8 mouse cellular contexts compared by ENCODE assay signal in genomic region chr19:36347831-36348160, GRCm38 (mm10). TPM values are rescaled to one million over a fixed set of nuclear protein-coding genes. Genes with fewer than 3 reads are reported as not detected.
DNase-seq lines count a peak whose midpoint lies in the region; ATAC-seq and TF ChIP-seq lines count a peak whose summit lies in the region.

No protein-coding gene starts in this region.

- H3K27me3 ChIP-seq in heart, embryonic 14.5 days (ENCODE audit: control insufficient read depth, insufficient read depth, low read length), result peaks cover 7% of the 10 kb centered on the region; the same call in 1 of the 2 replicates
- no peaks in the 10 kb centered on the region; the same call in 1 of the 2 replicates for H3K27me3 ChIP-seq in heart, postnatal 0 days (ENCODE audit: control insufficient read depth, insufficient read depth, low read length)
- peaks cover 37% of the 10 kb centered on the region for H3K27me3 ChIP-seq in liver, postnatal 0 days (ENCODE audit: insufficient read depth, low read length)

- DNase-seq in heart, adult 9 months (ENCODE audit: low spot score in 2 of 2), result no peak
- peak; percentile 16 for DNase-seq in adipocyte (ENCODE audit: low spot score)
- DNase-seq in heart, postnatal 0 days (ENCODE audit: low spot score), result no peak
- no peak for DNase-seq in liver, postnatal 0 days
- DNase-seq in thymus, adult 18-20 months, result no peak
- DNase-seq in gastrocnemius, adult 8-10 months (ENCODE audit: low spot score in 2 of 2), result no peak

- H3K4me1 ChIP-seq in heart, embryonic 14.5 days (ENCODE audit: control insufficient read depth in 2 of 2, insufficient read depth in 2 of 2, low read length in 2 of 2), result peaks cover 3 to 11% of the 10 kb centered on the region in 2 experiments
- H3K4me1 ChIP-seq in heart, postnatal 0 days (ENCODE audit: control insufficient read depth, insufficient read depth), result no peaks in the 10 kb centered on the region
- peaks cover 5% of the 10 kb centered on the region; the same call in 1 of the 2 replicates for H3K4me1 ChIP-seq in liver, postnatal 0 days (ENCODE audit: insufficient read depth)

- H3K9ac ChIP-seq in heart, embryonic 14.5 days (ENCODE audit: low read length), result peak overlapping the region; percentile 89
- peak overlapping the region; percentile 85 for H3K9ac ChIP-seq in heart, postnatal 0 days (replicated peaks; ENCODE audit: low read depth, low read length)
- peak overlapping the region; percentile 65 for H3K9ac ChIP-seq in liver, postnatal 0 days (replicated peaks)

- no peak for TF ChIP-seq CTCF in heart, postnatal 0 days (IDR thresholded peaks at IDR 0.05; ENCODE audit: low read depth)
- TF ChIP-seq CTCF in liver, postnatal 0 days (IDR thresholded peaks at IDR 0.05; ENCODE audit: low read depth), result no peak

- peak overlapping the region; percentile 67 to 82; a peak in 3 of 4 replicates for H3K27ac ChIP-seq in heart, embryonic 14.5 days (replicated peaks in 1 of 2; ENCODE audit: control insufficient read depth in 1 of 2, insufficient read depth in 1 of 2, low read depth in 2 of 2, low read length in 2 of 2)
- H3K27ac ChIP-seq in heart, postnatal 0 days (ENCODE audit: low read depth), result peak overlapping the region; percentile 94
- no peak overlapping the region for H3K27ac ChIP-seq in liver, postnatal 0 days (ENCODE audit: low read depth)

- no peak for ATAC-seq in heart, embryonic 14.5 days (ENCODE audit: insufficient number of reproducible peaks, insufficient read depth, low FRiP score, low read depth)
- ATAC-seq in heart, postnatal 0 days (ENCODE audit: insufficient read depth, low read depth), result 0 out of 2 replicates have a peak, but pooled peaks have one; percentile 3
- ATAC-seq in liver, postnatal 0 days, result no peak
- no peak for ATAC-seq in activated CD4-positive, CD25-positive, alpha-beta regulatory T cell, adult 4 months

- no peaks in the 10 kb centered on the region for H3K36me3 ChIP-seq in heart, embryonic 14.5 days (ENCODE audit: control insufficient read depth, insufficient read depth, low read length)
- H3K36me3 ChIP-seq in heart, postnatal 0 days (replicated peaks; ENCODE audit: control insufficient read depth, insufficient read depth, low read length), result no peaks in the 10 kb centered on the region
- H3K36me3 ChIP-seq in liver, postnatal 0 days (replicated peaks; ENCODE audit: insufficient read depth, low read length), result no peaks in the 10 kb centered on the region

- H3K4me3 ChIP-seq in heart, embryonic 14.5 days (ENCODE audit: control insufficient read depth in 1 of 2, insufficient read depth in 1 of 2, low read depth in 1 of 2, low read length in 2 of 2), result peak overlapping the region; percentile 60 to 91
- peak overlapping the region; percentile 80 for H3K4me3 ChIP-seq in heart, postnatal 0 days (ENCODE audit: low read depth, low read length)
- peak overlapping the region; percentile 77 for H3K4me3 ChIP-seq in liver, postnatal 0 days (ENCODE audit: low read depth, low read length)

- no peak for TF ChIP-seq EP300 in heart, postnatal 0 days (IDR thresholded peaks at IDR 0.05; ENCODE audit: low read depth)
- no peak for TF ChIP-seq EP300 in liver, postnatal 0 days (IDR thresholded peaks at IDR 0.05; ENCODE audit: low read depth)

- WGBS in heart, embryonic 14.5 days, result 2% methylated on average over 11 of the region's 11 CpGs
- 2% methylated on average over 11 of the region's 11 CpGs for WGBS in heart, postnatal 0 days
- 3% methylated on average over 11 of the region's 11 CpGs for WGBS in liver, postnatal 0 days (ENCODE audit: insufficient replicate concordance)

- H3K4me2 ChIP-seq in heart, embryonic 14.5 days (ENCODE audit: low read length), result peak overlapping the region; percentile 94
- peak overlapping the region; percentile 94 for H3K4me2 ChIP-seq in heart, postnatal 0 days (ENCODE audit: low read depth, low read length)
- peak overlapping the region; percentile 98 for H3K4me2 ChIP-seq in liver, postnatal 0 days (ENCODE audit: low read depth, low read length)

- no peaks in the 10 kb centered on the region for H3K9me3 ChIP-seq in heart, embryonic 14.5 days (ENCODE audit: control insufficient read depth, low read length)
- H3K9me3 ChIP-seq in heart, postnatal 0 days (replicated peaks; ENCODE audit: control insufficient read depth, low read length), result no peaks in the 10 kb centered on the region
- H3K9me3 ChIP-seq in liver, postnatal 0 days (ENCODE audit: low read length), result no peaks in the 10 kb centered on the region

RNA-seq across cellular contexts. Expression of gene Pcgf5, which starts 0.3 kb away (rescaled TPM):
- 49.9 and 53.7 TPM in 2 replicates for polyA plus RNA-seq in heart, embryonic 14.5 days (2014; fragmentation: Nextera tagmentation; extraction: Ambion mirVana)
- 19.2 and 34.3 TPM in 2 replicates for total RNA-seq in heart, postnatal 0 days (2014; rRNA removed; ENCODE audit: low replicate concordance)
- 56.5 and 66.6 TPM in 2 replicates for polyA plus RNA-seq in heart, postnatal 0 days (2015; fragmentation: Nextera tagmentation; extraction: Ambion mirVana)
- 13.3 and 14.7 TPM in 2 replicates for polyA plus RNA-seq in liver, postnatal 0 days (2015; fragmentation: Nextera tagmentation; extraction: Ambion mirVana)
- polyA plus RNA-seq in activated CD4-positive, CD25-positive, alpha-beta regulatory T cell, adult 4 months (2017; shearing (Covaris generic)), result 10 to 100 TPM; 37.7 to 39.7 TPM
- total RNA-seq in gastrocnemius, adult 8-10 months (2022), result 10 to 100 TPM; 43.6 to 49.1 (median 44.8) TPM
